ENCODE assay signal across 14 mouse cellular contexts in the genomic region with DNA sequence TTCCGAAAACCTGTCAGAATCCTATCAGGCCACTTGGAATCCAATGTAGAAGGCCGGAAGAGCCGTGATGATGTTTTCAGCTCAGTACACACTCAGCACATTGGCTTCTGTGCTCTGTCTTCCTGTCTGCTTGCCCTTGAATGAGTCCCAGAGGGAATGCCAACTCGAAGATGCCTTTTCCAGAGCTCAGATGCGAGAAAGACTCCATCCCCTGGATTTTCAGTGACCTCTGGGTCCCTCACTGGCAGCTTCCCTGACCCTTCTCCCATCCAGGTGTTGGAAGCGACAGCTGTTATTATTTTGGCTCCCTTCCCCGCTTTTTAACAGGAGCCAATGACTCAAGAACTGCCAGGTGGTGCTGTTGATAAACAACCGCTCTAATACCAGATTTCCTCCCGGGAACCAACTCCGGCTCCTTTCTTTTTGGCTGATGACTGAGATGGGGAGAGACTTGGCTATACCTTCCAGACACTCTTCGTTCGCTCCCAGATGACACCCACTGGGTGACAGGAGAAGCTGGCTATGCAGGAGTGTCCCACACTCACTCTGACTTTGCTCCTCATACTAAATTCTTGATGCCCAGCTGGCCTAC.
DNase-seq lines count a peak whose midpoint lies in the region; ATAC-seq and TF ChIP-seq lines count a peak whose summit lies in the region.
"Had no signal": no experiment of that assay in that cellular context is flagged by ENCODE, and none has a peak within 500 bp of the region (broad histone marks: within the 10 kb centered on the region; RNA-seq: fewer than 3 reads in every experiment).

No protein-coding gene starts in this region.

- no peak overlapping the region for H3K4me2 ChIP-seq in heart, embryonic 12.5 days
- no peak overlapping the region for H3K4me2 ChIP-seq in forebrain, postnatal 0 days (ENCODE audit: low read depth)
- H3K4me2 ChIP-seq in kidney, embryonic 16.5 days (replicated peaks; ENCODE audit: low read depth, low read length), result no peak overlapping the region

- no peaks in the 10 kb centered on the region for H3K9me3 ChIP-seq in heart, embryonic 12.5 days (replicated peaks)
- no peaks in the 10 kb centered on the region for H3K9me3 ChIP-seq in forebrain, postnatal 0 days (ENCODE audit: low read length)
- no peaks in the 10 kb centered on the region for H3K9me3 ChIP-seq in kidney, embryonic 16.5 days (ENCODE audit: low read length)
- H3K9me3 ChIP-seq: megakaryocyte, embryonic 14.5 days had no signal

- H3K4me1 ChIP-seq in heart, embryonic 12.5 days (replicated peaks), result peaks cover 12% of the 10 kb centered on the region
- H3K4me1 ChIP-seq in forebrain, postnatal 0 days (ENCODE audit: insufficient read depth), result no peaks in the 10 kb centered on the region
- peaks cover 6% of the 10 kb centered on the region; the same call in 1 of the 2 replicates for H3K4me1 ChIP-seq in kidney, embryonic 16.5 days (ENCODE audit: insufficient read depth, low read length)
- H3K4me1 ChIP-seq: megakaryocyte, embryonic 14.5 days had no signal

- WGBS in heart, embryonic 12.5 days, result 47% methylated on average over 12 of the region's 12 CpGs
- 59% methylated on average over 12 of the region's 12 CpGs for WGBS in forebrain, postnatal 0 days
- WGBS in kidney, embryonic 16.5 days, result 67% methylated on average over 12 of the region's 12 CpGs

- ATAC-seq in heart, embryonic 12.5 days (ENCODE audit: insufficient number of reproducible peaks, low FRiP score), result no peak
- 0 out of 2 replicates have a peak, but pooled peaks have one; percentile 25 for ATAC-seq in forebrain, postnatal 0 days
- 0 out of 2 replicates have a peak, but pooled peaks have one; percentile 31 for ATAC-seq in kidney, embryonic 16.5 days (ENCODE audit: low FRiP score, low TSS enrichment)

- TF ChIP-seq CTCF in forebrain, postnatal 0 days (IDR thresholded peaks at IDR 0.05; ENCODE audit: low read depth), result no peak

- no peaks in the 10 kb centered on the region for H3K27me3 ChIP-seq in heart, embryonic 12.5 days (replicated peaks)
- H3K27me3 ChIP-seq in forebrain, postnatal 0 days (ENCODE audit: insufficient read depth, low read length), result no peaks in the 10 kb centered on the region
- no peaks in the 10 kb centered on the region for H3K27me3 ChIP-seq in kidney, embryonic 16.5 days (ENCODE audit: insufficient read depth, low read length)

- no peak overlapping the region for H3K27ac ChIP-seq in heart, embryonic 12.5 days (ENCODE audit: poor library complexity, severe bottlenecking)
- no peak overlapping the region; the same call in 1 of the 2 replicates for H3K27ac ChIP-seq in forebrain, postnatal 0 days (ENCODE audit: low read depth, low read length)
- H3K27ac ChIP-seq in kidney, embryonic 16.5 days (ENCODE audit: low read length), result no peak overlapping the region
- H3K27ac ChIP-seq: stomach, postnatal 0 days had no signal

- H3K36me3 ChIP-seq in heart, embryonic 12.5 days, result no peaks in the 10 kb centered on the region
- no peaks in the 10 kb centered on the region for H3K36me3 ChIP-seq in forebrain, postnatal 0 days (ENCODE audit: insufficient read depth)
- H3K36me3 ChIP-seq in kidney, embryonic 16.5 days (ENCODE audit: insufficient read depth, low read length), result no peaks in the 10 kb centered on the region

- H3K9ac ChIP-seq in heart, embryonic 12.5 days, result no peak overlapping the region
- H3K9ac ChIP-seq in forebrain, postnatal 0 days, result no peak overlapping the region
- H3K9ac ChIP-seq in kidney, embryonic 16.5 days (replicated peaks; ENCODE audit: low read length), result no peak overlapping the region

- H3K4me3 ChIP-seq in heart, embryonic 12.5 days, result no peak overlapping the region
- no peak overlapping the region for H3K4me3 ChIP-seq in forebrain, postnatal 0 days (ENCODE audit: low read depth, low read length)
- no peak overlapping the region for H3K4me3 ChIP-seq in kidney, embryonic 16.5 days (ENCODE audit: low read length)
- H3K4me3 ChIP-seq: megakaryocyte, embryonic 14.5 days; myocyte had no signal

- peak; percentile 19 to 60 for DNase-seq in adrenal gland, adult (ENCODE audit: inconsistent age in 2 of 2, low spot score in 1 of 2)
- no peak for DNase-seq in adrenal gland, postnatal 10 days
- peak; percentile 38 to 69 for DNase-seq in heart, adult 18-20 months
- peak; percentile 36 for DNase-seq in forebrain, postnatal 0 days
- no peak for DNase-seq in cerebellum, adult 8-10 months
- no peak for DNase-seq in ovary, postnatal 14 days (ENCODE audit: low spot score)
- DNase-seq: cerebellum, postnatal 25 days; left cerebral cortex, postnatal 4 days; lung, adult 18-20 months had no signal

Comparison
In these comparisons a context has a peak if more than half of its experiments do, and no peak if none do; other contexts are left out.
1. DNase-seq: peak in adrenal gland, adult (2 of 2), heart, adult 18-20 months (2 of 2) and forebrain, postnatal 0 days (single experiment); none in adrenal gland, postnatal 10 days (single experiment), cerebellum, adult 8-10 months (single experiment) and ovary, postnatal 14 days (single experiment).